Mouse (Mus musculus): ENCODE data around the gene Mrtfb. TPM values are rescaled to one million over a fixed set of nuclear protein-coding genes. Genes with fewer than 3 reads are reported as not detected.
"Not testable (repeated sequence)": the region's sequence is repeated elsewhere in the genome, so short reads cannot be mapped to it uniquely, and the experiment has no call there.

Mrtfb gene
- polyA plus RNA-seq, 1 experiment from 2014 or later, result 13.1 TPM

- no peak overlapping the region for H3K4me2 ChIP-seq
- 25% methylated on average over 3 of the region's 3 CpGs for WGBS
- peak overlapping the region; percentile 51 for H3K27ac ChIP-seq (replicated peaks)
- no peaks in the 10 kb centered on the region for H3K27me3 ChIP-seq (replicated peaks)
- no peak for ATAC-seq (ENCODE audit: extremely low read depth, insufficient number of reproducible peaks, low FRiP score, low TSS enrichment)
- H3K4me1 ChIP-seq, result peaks cover 58% of the 10 kb centered on the region
- no peak overlapping the region for H3K4me3 ChIP-seq
- no peak overlapping the region for H3K9ac ChIP-seq
- H3K9me3 ChIP-seq, result no peaks in the 10 kb centered on the region
- H3K36me3 ChIP-seq, result peaks cover 23% of the 10 kb centered on the region
Measured at GRCm38 (mm10) chr16:13329640-13330039, 73.4 kb downstream of the Mrtfb start.

DNA sequence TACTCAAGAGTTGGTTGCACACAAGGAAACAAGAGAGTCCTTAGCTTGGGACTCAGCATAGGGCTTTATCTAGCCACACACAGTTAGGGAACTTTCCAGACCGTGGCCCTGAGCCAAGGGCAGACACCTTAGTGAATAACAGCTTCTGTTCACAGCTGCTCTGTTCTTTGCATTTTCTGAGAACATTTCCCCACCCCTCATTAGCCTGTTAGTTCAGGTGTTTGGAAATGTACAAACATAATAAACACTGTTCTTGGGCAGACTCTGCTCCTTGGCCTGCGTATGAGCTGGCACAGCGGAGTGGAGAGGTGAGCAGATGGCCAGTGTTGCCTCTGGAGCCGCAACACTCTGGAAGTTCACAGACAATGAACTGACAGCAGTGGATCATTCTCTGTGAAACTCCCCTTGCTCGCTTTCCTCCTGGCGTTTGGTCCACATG is 74.0 kb downstream of the Mrtfb start:
- H3K9ac ChIP-seq, result no peak overlapping the region
- H3K4me1 ChIP-seq, result peaks cover 61% of the 10 kb centered on the region
- peak overlapping the region; percentile 51 for H3K27ac ChIP-seq (replicated peaks)
- H3K36me3 ChIP-seq, result peaks cover 23% of the 10 kb centered on the region
- 52% methylated on average over 6 of the region's 6 CpGs for WGBS
- ATAC-seq (ENCODE audit: extremely low read depth, insufficient number of reproducible peaks, low FRiP score, low TSS enrichment), result no peak
- H3K4me3 ChIP-seq, result no peak overlapping the region
- no peaks in the 10 kb centered on the region for H3K27me3 ChIP-seq (replicated peaks)
- no peaks in the 10 kb centered on the region for H3K9me3 ChIP-seq
- no peak overlapping the region for H3K4me2 ChIP-seq

GRCm38 (mm10) chr16:13331898-13332297 is 75.6 kb downstream of the Mrtfb start:
- Histone ChIP-seq H3K4me2 (no peak overlapping the region), H3K4me1 (peaks cover 55% of the 10 kb centered on the region), H3K27ac (replicated peaks) (no peak overlapping the region), H3K27me3 (replicated peaks) (no peaks in the 10 kb centered on the region), H3K9me3 (no peaks in the 10 kb centered on the region), H3K9ac (no peak overlapping the region), H3K4me3 (no peak overlapping the region), H3K36me3 (peaks cover 16% of the 10 kb centered on the region)
- WGBS, result 57% methylated on average over 3 of the region's 3 CpGs
- no peak for ATAC-seq (ENCODE audit: extremely low read depth, insufficient number of reproducible peaks, low FRiP score, low TSS enrichment)

- H3K9ac ChIP-seq, result no peak overlapping the region
- ATAC-seq (ENCODE audit: extremely low read depth, insufficient number of reproducible peaks, low FRiP score, low TSS enrichment), result no peak
- H3K4me2 ChIP-seq, result no peak overlapping the region
- no peaks in the 10 kb centered on the region for H3K27me3 ChIP-seq (replicated peaks)
- 73% methylated on average over 2 of the region's 2 CpGs for WGBS
- no peak overlapping the region for H3K4me3 ChIP-seq
- H3K27ac ChIP-seq (replicated peaks), result no peak overlapping the region
- H3K36me3 ChIP-seq, result peaks cover 10% of the 10 kb centered on the region
- H3K4me1 ChIP-seq, result peaks cover 55% of the 10 kb centered on the region
- H3K9me3 ChIP-seq, result no peaks in the 10 kb centered on the region
Measured at GRCm38 (mm10) chr16:13332536-13332935, 76.3 kb downstream of the Mrtfb start.

GRCm38 (mm10) chr16:13333781-13334341 is 77.6 kb downstream of the Mrtfb start:
- Histone ChIP-seq H3K36me3 (peaks cover 3% of the 10 kb centered on the region; the same call in 1 of the 2 replicates), H3K4me3 (no peak overlapping the region), H3K9ac (no peak overlapping the region), H3K4me1 (peaks cover 55% of the 10 kb centered on the region), H3K4me2 (no peak overlapping the region), H3K9me3 (no peaks in the 10 kb centered on the region), H3K27ac (replicated peaks) (no peak overlapping the region), H3K27me3 (replicated peaks) (no peaks in the 10 kb centered on the region)
- 60% methylated on average over 5 of the region's 5 CpGs for WGBS
- no peak for ATAC-seq (ENCODE audit: extremely low read depth, insufficient number of reproducible peaks, low FRiP score, low TSS enrichment)

GRCm38 (mm10) chr16:13336503-13337230 is 80.4 kb downstream of the Mrtfb start:
- H3K9ac ChIP-seq, result no peak overlapping the region
- peak; percentile 68; the same call in 1 of the 2 replicates for ATAC-seq (ENCODE audit: extremely low read depth, insufficient number of reproducible peaks, low FRiP score, low TSS enrichment)
- no peaks in the 10 kb centered on the region for H3K27me3 ChIP-seq (replicated peaks)
- no peak overlapping the region for H3K4me3 ChIP-seq
- no peaks in the 10 kb centered on the region for H3K9me3 ChIP-seq
- WGBS, result 32% methylated on average over 5 of the region's 5 CpGs
- H3K36me3 ChIP-seq, result peaks cover 3% of the 10 kb centered on the region; the same call in 1 of the 2 replicates
- no peak overlapping the region for H3K27ac ChIP-seq (replicated peaks)
- peaks cover 34% of the 10 kb centered on the region for H3K4me1 ChIP-seq
- no peak overlapping the region for H3K4me2 ChIP-seq

- no peaks in the 10 kb centered on the region for H3K36me3 ChIP-seq
- no peaks in the 10 kb centered on the region for H3K9me3 ChIP-seq
- WGBS, result 66% methylated on average over 4 of the region's 4 CpGs
- H3K9ac ChIP-seq, result no peak overlapping the region
- H3K27ac ChIP-seq (replicated peaks), result no peak overlapping the region
- ATAC-seq (ENCODE audit: extremely low read depth, insufficient number of reproducible peaks, low FRiP score, low TSS enrichment), result no peak
- peaks cover 21% of the 10 kb centered on the region for H3K4me1 ChIP-seq
- no peaks in the 10 kb centered on the region for H3K27me3 ChIP-seq (replicated peaks)
- H3K4me3 ChIP-seq, result no peak overlapping the region
- H3K4me2 ChIP-seq, result no peak overlapping the region
Measured at GRCm38 (mm10) chr16:13338094-13338493, 81.8 kb downstream of the Mrtfb start.

DNA sequence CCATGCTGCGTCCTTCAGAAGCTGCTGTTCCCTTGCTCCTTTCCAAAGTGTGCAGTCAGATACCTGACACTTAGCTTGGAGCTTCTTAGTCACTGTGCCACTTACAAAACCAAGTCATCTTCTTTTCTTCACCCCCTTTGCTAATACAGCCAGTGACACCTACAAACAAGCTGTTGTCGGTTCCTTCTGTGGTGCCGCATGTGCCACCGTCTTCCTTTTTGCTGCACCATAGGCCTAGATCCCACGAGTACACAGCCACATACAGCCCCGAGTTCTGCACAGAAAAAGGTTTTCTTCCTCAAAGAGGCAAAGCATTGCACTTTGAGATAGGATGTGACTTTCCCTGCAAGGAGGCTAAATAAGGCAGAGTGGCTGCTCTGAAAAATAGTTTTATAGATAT is 83.2 kb downstream of the Mrtfb start:
- Histone ChIP-seq H3K27ac (replicated peaks) (no peak overlapping the region), H3K27me3 (replicated peaks) (no peaks in the 10 kb centered on the region), H3K36me3 (peaks cover 4% of the 10 kb centered on the region; the same call in 1 of the 2 replicates), H3K9ac (no peak overlapping the region), H3K4me2 (no peak overlapping the region), H3K4me1 (peaks cover 14% of the 10 kb centered on the region), H3K9me3 (no peaks in the 10 kb centered on the region), H3K4me3 (no peak overlapping the region)
- WGBS, result 85% methylated on average over 6 of the region's 6 CpGs
- no peak for ATAC-seq (ENCODE audit: extremely low read depth, insufficient number of reproducible peaks, low FRiP score, low TSS enrichment)

DNA sequence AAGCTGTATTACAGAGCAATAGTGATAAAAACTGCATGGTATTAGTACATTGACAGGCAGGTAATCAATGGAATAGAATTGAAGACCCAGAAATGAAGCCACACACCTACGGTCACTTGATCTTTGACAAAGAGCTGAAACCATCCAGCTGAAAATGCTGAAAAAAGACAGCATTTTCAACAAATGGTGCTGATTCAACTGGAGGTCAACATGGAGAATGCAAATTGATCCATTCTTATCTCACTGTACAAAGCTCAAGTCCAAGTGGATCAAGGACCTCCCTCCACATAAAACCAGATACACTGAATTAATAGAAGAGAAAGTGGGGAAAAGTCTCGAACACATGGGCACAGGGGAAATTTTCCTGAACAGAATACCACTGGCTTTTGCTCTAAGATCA is 89.5 kb downstream of the Mrtfb start:
- not testable (repeated sequence) for H3K9me3 ChIP-seq

GRCm38 (mm10) chr16:13350729-13351128 is 94.4 kb downstream of the Mrtfb start:
- H3K36me3 ChIP-seq, result peaks cover 2% of the 10 kb centered on the region; the same call in 1 of the 2 replicates
- peaks cover 13% of the 10 kb centered on the region for H3K4me1 ChIP-seq
- H3K9me3 ChIP-seq, result no peaks in the 10 kb centered on the region
- ATAC-seq (ENCODE audit: extremely low read depth, insufficient number of reproducible peaks, low FRiP score, low TSS enrichment), result no peak
- no peak overlapping the region for H3K27ac ChIP-seq (replicated peaks)
- WGBS, result 76% methylated on average over 4 of the region's 4 CpGs
- H3K9ac ChIP-seq, result no peak overlapping the region
- no peaks in the 10 kb centered on the region for H3K27me3 ChIP-seq (replicated peaks)
- no peak overlapping the region for H3K4me2 ChIP-seq
- H3K4me3 ChIP-seq, result no peak overlapping the region

More for the DNA sequence above, 89.5 kb downstream of the Mrtfb start:
- H3K36me3 ChIP-seq; ATAC-seq (ENCODE audit: extremely low read depth, insufficient number of reproducible peaks, low FRiP score, low TSS enrichment); H3K4me3 ChIP-seq; H3K27me3 ChIP-seq (replicated peaks); H3K27ac ChIP-seq (replicated peaks); H3K9ac ChIP-seq; H3K4me1 ChIP-seq; H3K4me2 ChIP-seq: not testable (repeated sequence)
- 92% methylated on average over 2 of the region's 2 CpGs for WGBS

DNA sequence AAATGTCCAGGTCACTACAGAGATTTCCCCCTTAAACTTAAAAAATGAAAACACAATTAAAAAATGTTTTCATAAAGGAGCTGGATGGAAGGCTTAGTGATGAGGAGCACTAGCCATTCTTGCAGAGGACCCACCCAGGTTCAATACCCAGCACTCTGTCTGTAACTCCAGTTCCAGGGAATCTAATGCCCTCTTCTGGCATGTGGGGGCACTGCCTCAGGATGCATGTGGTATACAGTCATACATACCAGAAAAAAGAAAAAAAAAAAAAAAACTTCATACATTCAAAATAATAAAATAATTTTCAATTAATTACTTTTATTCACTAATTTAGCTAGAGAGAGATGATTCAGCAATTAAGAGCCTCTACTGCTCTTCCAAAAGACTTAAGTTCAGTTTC is 95.0 kb downstream of the Mrtfb start:
- Histone ChIP-seq H3K9me3 (no peaks in the 10 kb centered on the region), H3K4me2 (no peak overlapping the region), H3K36me3 (peaks cover 2% of the 10 kb centered on the region; the same call in 1 of the 2 replicates), H3K27ac (replicated peaks) (no peak overlapping the region), H3K4me3 (no peak overlapping the region), H3K4me1 (peaks cover 19% of the 10 kb centered on the region), H3K27me3 (replicated peaks) (no peaks in the 10 kb centered on the region), H3K9ac (no peak overlapping the region)
- ATAC-seq (ENCODE audit: extremely low read depth, insufficient number of reproducible peaks, low FRiP score, low TSS enrichment), result no peak

DNA sequence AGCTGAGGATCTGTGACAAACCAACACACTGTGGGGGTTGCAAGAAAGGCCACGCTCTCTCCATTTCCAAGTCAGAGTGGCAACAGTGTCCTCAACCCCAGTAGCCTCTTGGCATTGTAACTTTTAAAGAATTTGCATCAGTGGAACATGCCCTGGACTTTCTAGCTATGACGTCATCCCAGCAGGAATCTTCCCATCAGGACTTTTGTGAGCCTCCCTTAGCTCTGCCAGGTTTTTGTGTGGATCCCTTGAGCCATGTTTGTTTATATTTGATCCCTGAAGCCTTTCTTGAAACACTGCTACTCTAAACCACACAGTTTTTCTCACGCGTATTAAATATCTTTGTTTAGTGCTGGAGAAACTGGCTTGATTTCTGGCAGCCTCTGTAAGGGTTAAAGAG is 97.6 kb downstream of the Mrtfb start:
- no peaks in the 10 kb centered on the region for H3K9me3 ChIP-seq
- WGBS, result 59% methylated on average over 4 of the region's 4 CpGs
- ATAC-seq (ENCODE audit: extremely low read depth, insufficient number of reproducible peaks, low FRiP score, low TSS enrichment), result no peak
- H3K27ac ChIP-seq (replicated peaks), result no peak overlapping the region
- no peak overlapping the region for H3K4me3 ChIP-seq
- peaks cover 2% of the 10 kb centered on the region; the same call in 1 of the 2 replicates for H3K36me3 ChIP-seq
- no peak overlapping the region for H3K4me2 ChIP-seq
- H3K27me3 ChIP-seq (replicated peaks), result no peaks in the 10 kb centered on the region
- peaks cover 45% of the 10 kb centered on the region for H3K4me1 ChIP-seq
- H3K9ac ChIP-seq, result no peak overlapping the region

Measured in heart, embryonic 13.5 days (tissue).